Mouse (Mus musculus) cerebellum, adult 8-10 months (tissue): ENCODE data around the gene Prkce.
A peak's percentile ranks its signal among the peaks of the same experiment; 100 is the strongest.

Experiments used
- DNase-seq: peaks from one replicate; pipeline ENCODE4 v3.0.0; 2022

Gene Prkce

DNA sequence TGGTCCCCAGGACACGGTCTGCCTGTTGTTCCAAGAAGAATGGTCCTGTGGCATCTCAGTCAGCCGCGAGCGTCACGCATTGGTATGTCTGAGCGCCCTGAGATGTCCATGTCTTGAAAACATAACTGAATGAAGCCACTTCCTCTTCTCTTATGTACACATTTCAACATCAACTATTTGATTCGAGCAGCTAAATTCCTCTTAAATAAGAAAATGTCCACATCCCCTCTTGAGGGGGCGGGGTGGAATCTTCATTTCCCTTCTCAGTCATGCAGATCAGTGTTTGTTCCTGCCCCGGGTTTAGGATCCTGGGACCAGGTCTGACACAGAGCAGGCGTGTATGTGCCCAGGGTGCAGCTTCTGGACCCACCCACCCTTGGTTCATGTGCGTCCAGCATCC lies 211.0 kb downstream of the Prkce start:
- DNase-seq, result no peak

DNA sequence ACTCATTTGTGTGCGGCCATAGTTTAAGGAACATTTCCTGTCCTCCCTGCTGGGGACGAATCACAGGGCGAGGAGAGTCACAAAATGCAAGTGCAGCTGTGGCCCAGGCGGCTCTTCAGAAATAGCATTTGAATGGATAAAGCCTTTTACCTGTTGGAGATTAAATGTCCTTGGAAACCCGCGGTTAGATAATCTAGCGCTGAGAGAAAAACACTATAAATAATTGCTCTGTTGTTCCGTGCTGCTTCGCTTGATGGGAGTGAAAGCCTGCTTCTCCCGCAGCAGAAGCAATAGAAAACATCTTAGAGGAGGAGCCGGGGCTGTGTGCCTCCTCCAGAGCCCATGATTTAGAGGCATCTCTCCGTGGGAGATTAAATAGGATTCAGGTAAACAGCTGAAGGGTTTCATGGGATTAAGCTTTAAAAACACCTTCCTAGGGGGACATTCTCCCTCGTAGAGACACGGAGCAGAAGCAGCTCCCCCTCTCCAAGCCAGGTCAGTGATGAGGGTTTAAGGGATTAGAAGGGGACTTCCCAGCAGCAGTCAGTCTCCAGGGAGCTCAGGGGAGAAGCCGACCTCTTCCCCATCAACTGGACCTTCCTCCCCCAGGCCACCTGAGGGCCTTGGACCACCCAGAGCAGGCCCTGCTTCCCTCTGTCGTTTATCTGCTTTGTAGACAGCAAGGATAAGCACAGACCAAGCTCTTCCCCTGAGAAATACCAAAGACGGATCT lies 212.0 kb downstream of the Prkce start:
- DNase-seq, result no peak

DNA sequence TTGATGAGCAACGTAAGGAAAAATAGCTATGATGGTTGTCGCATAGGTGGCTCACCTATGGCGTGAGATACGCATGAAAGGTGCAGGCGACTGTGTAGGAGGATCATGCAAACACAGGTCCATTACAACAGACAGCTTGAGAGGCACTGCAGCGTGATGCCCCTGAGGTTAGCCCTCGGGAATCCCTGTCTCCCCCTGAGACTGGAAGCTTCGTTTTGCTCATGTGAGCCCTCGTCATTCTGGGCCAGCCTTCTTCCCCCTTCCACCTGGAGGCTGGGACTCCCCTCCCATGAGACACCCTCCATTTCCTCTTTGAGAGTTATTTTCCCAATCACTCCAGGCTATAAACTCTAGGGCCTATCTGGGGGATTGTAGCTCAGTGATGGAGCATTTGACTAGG lies 213.9 kb downstream of the Prkce start:
- DNase-seq, result no peak

DNA sequence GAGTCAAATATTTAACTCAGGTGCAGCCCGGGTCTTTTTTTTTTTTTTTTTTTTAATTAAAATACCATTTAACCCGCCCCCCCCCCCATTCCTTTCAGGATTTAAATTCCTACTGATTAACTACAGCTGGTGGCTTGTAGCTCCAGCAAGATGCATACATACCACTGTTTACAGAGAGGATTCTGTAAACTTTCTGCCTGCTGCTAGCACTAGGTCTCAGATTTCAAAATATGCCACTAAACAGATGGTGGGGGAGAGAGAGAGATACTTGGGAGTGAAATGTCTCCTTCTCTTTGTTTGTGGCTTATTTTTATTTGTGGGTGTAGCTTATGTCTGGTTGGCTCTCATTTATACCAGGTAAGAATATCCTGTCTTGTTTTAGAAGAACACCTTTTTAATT lies 215.3 kb downstream of the Prkce start:
- no peak for DNase-seq

DNA sequence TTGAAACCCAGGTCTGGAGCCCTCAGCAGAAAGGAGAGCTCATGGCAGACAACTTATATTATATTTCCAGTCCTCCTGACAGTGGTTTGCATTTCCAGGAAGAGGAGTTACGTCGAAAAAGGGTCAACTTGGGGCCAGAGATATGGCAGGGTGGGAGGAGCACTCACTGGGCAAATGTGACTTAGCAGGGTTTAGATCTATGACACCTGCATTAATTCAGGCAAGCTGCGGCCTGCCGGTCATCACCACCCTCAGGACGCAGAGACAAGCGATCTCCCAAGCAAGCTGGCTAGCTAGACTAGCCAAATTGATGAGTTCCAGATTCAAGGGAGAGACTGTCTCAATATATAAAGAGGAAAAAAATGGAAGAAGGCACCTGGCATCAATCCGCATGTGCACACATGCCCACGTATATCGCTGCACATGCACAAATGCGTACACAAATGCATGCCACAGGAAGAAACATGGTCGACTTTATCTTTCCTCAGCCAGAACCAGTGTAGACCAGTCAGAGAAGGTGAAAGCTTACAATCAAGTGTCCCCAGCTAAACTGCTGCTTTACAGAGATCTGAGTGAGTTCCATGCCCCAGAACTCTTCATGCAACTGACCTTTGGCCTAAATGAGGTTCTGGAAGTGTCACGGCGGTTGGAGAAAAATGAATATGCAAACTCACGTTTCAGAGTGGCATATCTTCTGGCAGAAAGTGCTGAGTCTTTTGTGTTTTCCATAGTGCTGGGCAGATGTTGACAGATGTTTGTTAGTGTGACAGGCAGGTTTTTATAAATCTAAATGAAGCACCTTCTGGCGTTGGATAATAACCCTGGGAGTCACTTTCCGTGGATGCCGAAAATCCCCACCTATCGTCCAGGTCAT lies 216.4 kb downstream of the Prkce start:
- DNase-seq, result no peak

DNA sequence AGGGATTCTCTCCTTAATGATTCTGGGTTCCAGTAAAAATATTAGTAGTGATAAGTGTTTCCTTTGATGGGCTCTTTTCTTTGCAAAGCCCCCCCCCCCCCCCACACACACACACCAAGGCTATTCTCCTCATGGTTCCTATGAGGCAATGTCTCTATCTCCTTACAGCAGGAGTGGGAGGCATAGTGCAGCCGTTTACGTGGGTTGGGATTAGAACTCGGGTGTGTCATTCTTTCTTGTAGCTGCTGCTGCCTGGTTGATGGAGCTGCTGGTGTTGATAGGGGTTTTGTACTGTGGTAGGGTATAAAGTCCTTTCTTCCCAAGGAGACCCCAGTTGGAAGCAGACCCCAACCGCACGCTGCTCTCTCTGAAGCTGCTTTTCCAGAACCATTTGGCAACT lies 224.9 kb downstream of the Prkce start:
- no peak for DNase-seq

GRCm38 (mm10) chr17:86393191-86393590 lies 225.6 kb downstream of the Prkce start:
- DNase-seq, result no peak

GRCm38 (mm10) chr17:86397097-86397496 lies 229.5 kb downstream of the Prkce start:
- no peak for DNase-seq

GRCm38 (mm10) chr17:86397647-86398046 lies 230.1 kb downstream of the Prkce start:
- no peak for DNase-seq

- no peak for DNase-seq
Observed at GRCm38 (mm10) chr17:86398226-86398625, 230.6 kb downstream of the Prkce start.

DNA sequence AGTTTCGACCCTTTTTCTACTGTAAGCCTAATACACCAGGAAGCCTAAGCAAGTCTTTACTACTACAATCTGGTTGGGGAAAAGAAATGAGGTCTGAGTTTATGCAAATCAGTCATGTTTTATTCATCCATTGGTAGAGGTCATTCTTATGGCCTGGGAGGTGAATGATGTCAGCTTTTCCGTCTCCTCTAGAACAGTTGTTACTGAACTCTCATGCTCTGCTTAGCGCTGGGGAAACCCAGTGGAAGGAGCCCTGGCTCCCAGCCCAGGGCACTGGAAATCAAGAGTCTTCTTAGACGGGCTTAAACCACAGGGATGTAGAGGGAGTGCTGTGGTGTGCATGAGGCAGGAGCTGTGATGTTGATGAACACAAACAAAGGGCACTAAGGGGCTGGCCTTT lies 232.4 kb downstream of the Prkce start:
- no peak for DNase-seq

DNA sequence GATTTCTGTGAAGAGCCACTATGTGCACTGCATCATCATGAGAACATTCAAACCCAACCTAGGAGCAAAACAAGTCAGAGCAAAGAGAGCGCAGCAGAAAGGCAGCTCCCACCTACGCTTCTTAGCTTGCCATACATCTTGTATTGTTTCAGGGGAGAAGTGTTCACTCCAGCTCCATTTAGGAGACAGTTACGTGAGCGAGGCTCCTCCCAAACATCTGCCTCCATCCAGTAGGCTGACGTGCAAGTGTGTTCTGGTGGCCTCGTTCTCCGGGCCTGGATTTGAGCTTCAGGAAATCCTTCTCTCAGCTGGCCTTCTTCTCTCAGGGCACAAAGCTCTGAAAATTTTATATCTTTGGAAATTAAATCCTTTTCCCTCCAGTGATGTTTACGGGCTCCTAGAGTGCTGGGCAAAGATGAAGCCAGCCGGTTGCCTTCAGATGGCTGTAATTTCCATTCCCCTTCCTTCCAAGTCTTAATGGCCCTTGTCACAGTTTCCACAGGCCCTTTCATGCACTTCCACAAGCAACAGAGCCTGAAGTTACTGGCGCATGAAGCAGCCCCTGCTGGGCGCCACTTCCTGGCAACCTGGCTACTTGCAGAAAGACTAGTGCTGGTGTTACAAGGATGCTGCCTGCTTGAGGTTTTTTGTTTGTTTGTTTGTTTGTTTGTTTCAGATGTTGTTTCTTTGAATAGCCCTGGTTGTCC lies 237.4 kb downstream of the Prkce start:
- peak; percentile 72 for DNase-seq

DNA sequence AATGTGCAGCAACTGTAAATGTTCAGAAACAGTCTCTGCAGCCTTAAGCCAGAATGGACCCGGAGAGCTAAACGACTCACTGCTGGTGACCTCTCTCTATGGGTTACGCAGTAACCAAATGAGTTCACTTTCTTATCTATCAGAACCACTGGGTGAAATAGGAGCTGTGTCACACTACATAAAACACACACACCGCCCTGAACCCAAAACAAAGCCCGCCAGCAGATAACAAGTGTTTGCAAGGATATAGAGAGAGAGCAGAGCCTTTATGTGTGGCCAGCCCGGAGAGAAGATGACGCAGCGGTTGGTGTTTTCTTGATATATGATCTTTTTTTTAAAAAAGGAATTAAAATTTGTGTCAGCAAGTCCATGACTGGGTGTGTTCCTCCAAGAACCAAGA lies 238.1 kb downstream of the Prkce start:
- DNase-seq, result no peak

GRCm38 (mm10) chr17:86407921-86408613 lies 240.5 kb downstream of the Prkce start:
- no peak for DNase-seq

- no peak for DNase-seq
Observed at GRCm38 (mm10) chr17:86408614-86409006, 241.0 kb downstream of the Prkce start.

DNA sequence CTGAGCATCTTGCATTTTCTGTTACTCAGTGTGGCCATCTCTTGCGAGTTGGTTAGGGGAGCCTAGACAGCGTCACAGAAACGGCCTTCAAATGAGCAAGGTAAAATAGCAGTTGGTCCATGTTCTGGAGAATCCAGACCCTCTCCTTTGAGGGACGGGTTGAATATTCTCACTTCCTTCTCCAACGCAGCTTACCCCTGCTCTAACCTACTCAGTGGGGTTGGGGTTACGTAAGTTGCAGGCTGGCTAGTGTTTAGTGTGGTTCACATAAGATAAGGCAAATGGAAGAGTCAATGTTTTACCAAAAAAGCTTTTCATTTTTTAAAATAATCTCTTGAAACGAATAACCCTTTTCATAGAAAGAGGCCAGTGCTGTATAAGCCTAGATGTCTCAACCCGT lies 241.9 kb downstream of the Prkce start:
- no peak for DNase-seq

DNA sequence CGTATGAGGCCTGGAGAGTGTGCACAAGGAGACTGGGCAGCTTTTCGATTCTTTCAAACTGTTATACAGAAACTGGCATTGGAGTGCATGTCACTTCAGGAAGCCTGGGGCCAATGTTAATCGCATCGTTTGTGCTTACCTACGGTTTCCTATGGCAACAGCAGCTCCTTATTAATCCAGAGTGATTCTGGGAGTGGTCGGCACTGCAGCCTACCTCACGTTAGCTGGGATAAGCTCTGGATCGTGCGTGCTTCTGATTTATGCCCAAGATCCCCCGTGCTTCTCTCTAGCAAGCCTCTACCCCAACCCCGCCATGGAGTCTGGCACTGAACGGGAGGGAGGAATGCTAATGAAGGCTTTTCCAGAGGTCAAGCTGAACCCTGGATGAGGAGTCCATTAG lies 242.9 kb downstream of the Prkce start:
- DNase-seq, result no peak

- DNase-seq, result no peak
Observed at GRCm38 (mm10) chr17:86412141-86412540, 244.6 kb downstream of the Prkce start.

- no peak for DNase-seq
Observed at GRCm38 (mm10) chr17:86414608-86415007, 247.0 kb downstream of the Prkce start.

DNA sequence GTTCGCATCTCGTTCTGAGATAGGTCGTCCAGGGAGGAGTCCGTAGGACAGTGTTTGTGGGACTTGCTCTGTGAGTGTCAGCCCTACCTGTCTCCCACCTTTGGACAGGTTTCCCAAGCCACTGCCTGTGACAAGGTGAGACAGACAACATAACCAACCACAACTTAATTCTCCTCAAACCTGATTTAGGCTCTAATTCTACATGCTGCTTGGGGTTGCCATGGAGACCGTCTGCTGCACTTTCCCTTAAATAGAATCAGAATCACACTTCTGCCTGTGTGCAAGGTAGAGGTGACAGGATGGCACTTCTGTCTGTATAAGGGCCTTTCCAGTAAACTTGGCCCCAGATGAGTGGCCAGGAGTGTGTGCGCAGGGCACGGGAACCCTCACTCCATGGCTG lies 248.4 kb downstream of the Prkce start:
- no peak for DNase-seq

DNA sequence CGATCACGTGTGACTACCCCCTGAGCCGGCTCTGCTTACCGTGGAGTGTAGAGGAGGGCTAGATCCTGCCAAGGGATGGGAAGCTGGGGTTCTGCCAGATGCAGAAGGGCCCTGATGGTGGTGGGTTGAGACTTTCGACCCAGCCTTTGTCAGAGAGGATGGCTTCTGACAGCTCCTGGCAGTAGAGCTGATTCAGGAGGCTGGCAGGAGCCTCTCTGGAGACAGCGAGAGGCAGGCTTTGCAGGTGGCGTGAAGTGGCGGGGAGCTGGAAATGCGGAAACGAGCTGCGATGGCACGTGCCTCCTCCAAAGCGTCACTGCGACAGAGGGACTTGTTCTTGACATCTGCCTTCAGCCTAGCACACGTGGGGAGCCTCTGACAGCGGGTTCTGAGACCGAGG lies 250.7 kb downstream of the Prkce start:
- DNase-seq, result peak; percentile 48

GRCm38 (mm10) chr17:86419199-86419598 lies 251.6 kb downstream of the Prkce start:
- DNase-seq, result no peak
